Mouse (Mus musculus): ENCODE data around the gene Grin1. TPM values are rescaled to one million over a fixed set of nuclear protein-coding genes. Genes with fewer than 3 reads are reported as not detected.

The Grin1 gene
- total RNA-seq, 2 experiments from 2014 or later = 393 to 422 TPM

DNA sequence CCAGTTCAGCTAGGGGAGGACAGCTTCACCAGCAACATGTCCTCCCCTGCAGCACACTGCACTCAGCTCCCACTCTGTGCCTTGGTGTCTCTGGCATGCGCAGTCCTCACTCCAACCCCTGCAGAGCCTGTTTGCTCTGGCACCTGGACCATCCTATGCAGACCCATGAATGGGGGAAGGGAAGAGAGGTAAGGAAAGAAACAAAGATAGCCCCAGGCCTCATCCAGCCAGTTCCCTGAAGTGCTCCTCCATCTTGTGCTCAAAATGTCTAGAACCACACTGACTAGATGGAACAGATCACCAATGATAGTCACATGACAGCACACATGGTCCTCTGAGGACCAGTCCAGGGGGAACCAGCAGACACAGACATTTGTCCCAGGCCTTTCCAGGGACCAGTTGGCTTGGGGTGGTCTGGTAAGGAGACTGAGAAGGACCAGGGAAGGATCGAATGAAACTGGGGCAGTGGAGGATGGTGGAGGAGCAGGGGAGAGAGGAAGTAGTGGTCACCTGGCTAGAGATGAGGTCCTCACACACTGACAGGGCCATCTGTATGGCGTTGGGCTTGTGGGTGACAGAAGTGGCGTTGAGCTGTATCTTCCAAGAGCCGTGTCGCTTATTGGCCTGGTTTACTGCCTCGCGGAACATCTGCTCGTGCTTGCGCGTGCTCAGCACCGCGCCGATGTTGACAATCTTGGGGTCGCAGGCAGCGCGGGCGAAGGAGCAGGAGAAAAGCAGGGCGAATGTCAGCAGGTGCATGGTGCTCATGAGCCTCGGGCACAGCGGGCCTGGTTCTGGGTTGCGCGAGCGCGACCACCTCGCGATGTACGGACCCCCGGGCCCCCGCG lies 644 bp downstream of the Grin1 start:
- peak; percentile 55 to 78 for DNase-seq (ENCODE audit: low spot score in 2 of 2)

GRCm38 (mm10) chr2:25311491-25311891 lies 7.5 kb downstream of the Grin1 start:
- DNase-seq (ENCODE audit: low spot score in 2 of 2) = no peak

GRCm38 (mm10) chr2:25310969-25311368 lies 8.0 kb downstream of the Grin1 start:
- peak in 1 of 2 experiments; percentile 7 for DNase-seq (ENCODE audit: low spot score in 2 of 2)

GRCm38 (mm10) chr2:25310180-25310579 lies 8.8 kb downstream of the Grin1 start:
- DNase-seq (ENCODE audit: low spot score in 2 of 2) = no peak

- no peak for DNase-seq (ENCODE audit: low spot score in 2 of 2)
Observed at GRCm38 (mm10) chr2:25305587-25306359, 13.2 kb downstream of the Grin1 start.

GRCm38 (mm10) chr2:25304657-25305541 lies 14.1 kb downstream of the Grin1 start:
- DNase-seq (ENCODE audit: low spot score in 2 of 2) = no peak

DNA sequence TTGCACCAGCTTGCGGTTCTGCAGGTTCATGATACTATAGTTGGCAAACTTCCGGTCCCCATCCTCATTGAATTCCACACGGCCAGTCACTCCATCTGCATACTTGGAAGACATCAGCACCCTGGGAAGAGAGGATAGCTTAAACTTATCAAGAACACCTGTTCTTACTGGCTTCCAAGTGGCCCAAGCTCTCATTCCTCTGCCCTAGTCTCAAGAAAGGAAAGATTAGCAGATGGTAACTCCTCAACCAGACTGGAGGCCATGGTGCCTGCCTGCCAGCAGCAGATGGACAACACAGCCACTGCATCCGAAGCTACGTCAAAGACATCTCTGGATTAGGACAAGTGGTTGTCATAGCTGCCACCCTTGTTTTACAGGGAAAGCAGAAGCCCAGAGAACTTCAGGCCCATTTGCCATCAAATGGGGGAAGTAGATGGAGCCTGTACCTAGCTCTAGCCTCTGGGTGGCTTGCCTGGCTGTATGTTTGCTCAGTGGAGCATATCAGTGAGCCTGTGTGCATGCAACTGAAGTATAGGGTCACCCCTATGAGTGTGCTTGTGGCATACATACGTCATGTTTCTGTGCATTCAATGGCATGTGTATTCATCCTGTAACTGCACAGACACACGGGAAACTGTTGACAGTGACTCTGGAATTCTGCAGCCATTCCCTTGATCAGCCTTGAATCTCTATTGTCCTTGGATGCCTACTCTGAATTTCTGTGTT lies 14.9 kb downstream of the Grin1 start:
- DNase-seq (ENCODE audit: low spot score in 2 of 2) = no peak

- DNase-seq (ENCODE audit: low spot score in 2 of 2) = no peak
Observed at GRCm38 (mm10) chr2:25303452-25303851, 15.5 kb downstream of the Grin1 start.

DNA sequence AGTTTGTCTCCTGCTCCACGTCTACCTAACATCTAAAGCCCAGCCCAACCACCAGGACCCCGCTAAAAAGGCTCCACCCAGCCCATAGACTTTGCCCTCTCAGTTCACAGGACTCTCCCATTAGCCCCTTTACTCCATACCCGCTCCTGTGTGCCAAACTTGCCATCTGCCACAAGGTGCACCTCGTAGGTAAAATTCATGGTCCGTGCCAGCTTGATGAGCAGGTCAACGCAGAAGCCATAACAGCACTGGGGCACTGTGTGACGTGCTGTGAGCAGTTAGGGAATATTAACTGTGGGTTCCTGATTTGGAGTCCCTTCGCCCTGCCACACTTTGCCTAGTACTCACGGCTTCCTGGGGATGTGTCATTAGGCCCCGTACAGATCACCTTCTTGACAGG lies 20.9 kb downstream of the Grin1 start:
- no peak for DNase-seq (ENCODE audit: low spot score in 2 of 2)

GRCm38 (mm10) chr2:25297093-25297492 lies 21.9 kb downstream of the Grin1 start:
- DNase-seq (ENCODE audit: low spot score in 2 of 2) = no peak

GRCm38 (mm10) chr2:25293706-25294105 lies 25.3 kb downstream of the Grin1 start:
- no peak for DNase-seq (ENCODE audit: low spot score in 2 of 2)

- peak; percentile 54 to 66 for DNase-seq (ENCODE audit: low spot score in 2 of 2)
Observed at GRCm38 (mm10) chr2:25292856-25293255, 26.1 kb downstream of the Grin1 start.

DNA sequence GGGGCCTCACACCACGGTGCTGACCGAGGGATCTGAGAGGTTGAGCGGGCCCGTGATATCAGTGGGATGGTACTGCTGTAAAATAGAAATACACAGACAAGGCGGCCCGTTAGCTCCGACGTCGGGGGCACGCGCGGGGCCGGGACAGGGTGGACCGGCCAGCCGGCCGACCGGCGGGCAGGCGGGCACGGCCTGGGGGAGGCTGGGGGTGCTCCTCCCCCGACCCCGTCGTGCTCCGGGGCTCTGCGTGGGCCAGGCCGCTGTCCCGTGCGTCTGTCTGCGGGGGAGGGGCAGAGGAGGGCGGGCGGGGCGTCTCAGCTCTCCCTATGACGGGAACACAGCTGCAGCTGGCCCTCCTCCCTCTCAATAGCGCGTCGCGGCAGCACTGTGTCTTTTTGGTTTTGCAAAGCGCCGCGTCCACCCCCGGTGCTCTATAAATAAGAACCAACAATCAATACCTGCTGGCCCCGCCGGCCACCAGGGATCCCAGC lies 26.9 kb downstream of the Grin1 start:
- peak in 1 of 2 experiments; percentile 60 for DNase-seq (ENCODE audit: low spot score in 2 of 2)

GRCm38 (mm10) chr2:25291184-25292053 lies 27.6 kb downstream of the Grin1 start:
- no peak for DNase-seq (ENCODE audit: low spot score in 2 of 2)

DNA sequence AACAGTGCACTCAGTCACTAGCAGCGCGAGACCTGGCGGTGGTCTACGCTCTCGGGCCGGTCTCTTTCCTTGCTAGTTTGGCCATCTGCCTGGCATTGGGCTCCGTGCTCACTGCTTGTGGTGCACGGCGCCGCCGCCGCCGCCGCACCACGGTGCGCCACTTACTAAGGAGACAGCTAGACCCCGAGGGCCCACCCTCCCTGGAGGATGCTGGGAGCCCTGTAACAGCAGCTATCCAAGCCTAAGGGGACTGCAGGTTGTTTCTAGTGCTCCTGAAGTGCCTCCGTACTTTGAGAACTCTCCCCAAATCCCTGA lies 28.2 kb downstream of the Grin1 start:
- DNase-seq (ENCODE audit: low spot score in 2 of 2) = peak; percentile 46 to 70

DNA sequence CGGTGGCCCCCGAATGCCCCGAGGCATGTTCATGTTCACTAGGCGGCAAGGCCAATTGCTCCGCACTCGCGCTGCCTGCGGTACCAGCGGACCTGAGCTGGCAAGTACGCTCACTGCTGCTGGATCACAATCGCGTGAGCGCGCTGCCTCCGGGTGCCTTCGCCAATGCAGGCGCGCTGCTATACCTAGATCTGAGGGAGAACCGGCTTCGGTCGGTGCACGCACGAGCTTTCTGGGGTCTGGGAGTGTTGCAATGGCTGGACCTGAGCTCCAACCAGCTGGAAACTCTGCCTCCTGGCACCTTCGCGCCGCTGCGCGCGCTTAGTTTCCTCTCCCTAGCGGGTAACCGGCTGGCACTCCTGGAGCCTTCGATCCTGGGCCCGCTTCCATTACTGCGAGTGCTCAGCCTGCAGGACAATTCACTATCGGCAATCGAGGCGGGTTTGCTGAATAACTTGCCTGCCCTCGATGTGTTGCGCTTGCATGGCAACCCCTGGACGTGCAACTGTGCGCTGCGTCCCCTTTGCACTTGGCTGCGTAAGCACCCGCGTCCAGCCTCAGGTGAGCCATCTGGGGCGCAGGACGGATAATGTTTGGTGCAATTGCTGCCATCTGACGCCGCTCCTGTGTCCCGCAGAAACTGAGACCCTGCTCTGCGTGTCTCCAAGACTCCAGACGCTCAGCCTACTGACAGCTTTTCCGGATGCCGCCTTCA lies 28.7 kb downstream of the Grin1 start:
- peak; percentile 71 to 77 for DNase-seq (ENCODE audit: low spot score in 2 of 2)

GRCm38 (mm10) chr2:25289651-25290050 lies 29.3 kb downstream of the Grin1 start, which contains the start of gene Lrrc26:
Gene Lrrc26, plus strand, starts transcription at chr2:25289915.
- DNase-seq (ENCODE audit: low spot score in 2 of 2) = no peak

DNA sequence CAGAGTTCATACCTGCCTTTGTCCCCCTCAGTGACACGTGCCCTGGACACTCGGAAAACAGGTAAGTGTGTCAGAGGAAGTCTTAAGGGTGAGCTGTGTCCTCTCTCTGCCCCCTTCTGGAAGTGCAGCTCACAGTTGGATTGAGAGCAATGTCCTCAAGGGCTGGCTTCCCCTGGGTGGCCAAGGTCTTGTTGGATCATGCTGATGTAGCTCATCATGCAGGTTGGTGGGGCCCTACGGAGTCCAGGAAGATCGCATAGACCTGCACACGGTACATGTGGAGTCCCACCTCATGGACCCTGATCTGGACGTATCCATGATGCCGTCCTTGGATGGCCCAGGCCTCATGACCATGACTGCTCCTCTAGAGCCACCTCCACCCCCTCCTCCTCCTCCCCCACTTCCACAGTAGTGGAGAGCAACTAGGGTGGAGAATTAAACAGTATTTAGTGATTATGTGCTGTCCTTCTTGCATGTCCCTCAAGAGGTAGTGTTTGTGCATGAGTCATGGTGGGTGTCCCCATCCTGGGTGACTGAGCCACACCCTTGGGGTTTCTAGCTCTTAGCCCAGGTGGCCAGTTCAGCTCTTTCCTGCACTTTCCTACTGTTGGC lies 30.1 kb downstream of the Grin1 start:
- DNase-seq (ENCODE audit: low spot score in 2 of 2) = no peak

All from layer of hippocampus, adult 18-20 months (tissue).